Mouse (Mus musculus) lung, postnatal 25 days (tissue): ENCODE data around the gene Fam184b.
"Not testable (repeated sequence)": the region's sequence is repeated elsewhere in the genome, so short reads cannot be mapped to it uniquely, and the experiment has no call there.

Experiments
- DNase-seq: peaks from one replicate; pipeline ENCODE4 v3.0.0; 2022; ENCODE audit warnings: low spot score

The Fam184b gene

DNA sequence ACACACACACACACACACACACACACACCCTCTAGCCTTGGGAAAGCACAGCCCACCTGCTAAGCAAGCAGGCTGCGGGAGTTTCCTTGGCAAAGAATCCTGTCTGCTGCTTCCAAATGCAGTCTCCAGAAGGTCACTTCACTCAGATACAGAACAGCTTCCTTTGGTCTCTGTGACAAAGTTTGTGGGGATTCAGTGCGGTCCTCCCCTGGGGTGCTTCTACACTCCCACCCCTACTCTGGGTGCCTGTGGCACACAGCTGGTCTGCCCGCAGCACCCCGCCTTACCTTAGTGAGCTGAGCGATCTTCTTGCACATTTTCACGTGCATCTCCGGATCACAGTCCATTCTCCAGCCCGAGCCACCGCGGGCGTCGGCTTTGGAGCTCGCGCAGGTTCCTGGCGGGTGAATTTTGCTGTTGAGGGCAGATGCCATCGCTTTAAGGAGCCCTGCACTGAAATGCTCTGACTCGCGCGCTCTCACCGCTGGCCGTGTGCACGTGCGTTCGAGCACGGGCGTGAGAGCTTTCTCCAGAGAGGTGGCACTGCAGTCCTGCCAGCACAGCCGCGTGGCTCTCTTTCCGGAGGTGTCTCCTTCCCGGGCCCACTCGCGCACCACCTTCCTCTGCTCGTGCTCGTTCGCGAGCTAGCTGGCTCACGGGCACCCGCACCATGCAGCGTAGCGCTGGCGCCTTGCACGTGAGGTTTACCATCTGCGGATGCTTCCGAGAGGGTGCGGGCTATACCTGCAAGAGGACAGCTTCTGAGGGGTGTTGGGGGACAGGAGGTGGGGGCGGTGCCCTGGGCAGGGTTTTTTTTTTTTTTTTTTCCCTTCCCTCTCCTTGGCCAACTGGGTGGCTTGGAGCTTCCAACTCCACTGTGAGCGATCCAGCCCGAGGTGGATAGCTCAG lies at the start of gene Fam184b:
Gene Fam184b (minus strand): TSS at position 809 of the 909 bp plus-strand sequence.
- peak; percentile 16 for DNase-seq

DNA sequence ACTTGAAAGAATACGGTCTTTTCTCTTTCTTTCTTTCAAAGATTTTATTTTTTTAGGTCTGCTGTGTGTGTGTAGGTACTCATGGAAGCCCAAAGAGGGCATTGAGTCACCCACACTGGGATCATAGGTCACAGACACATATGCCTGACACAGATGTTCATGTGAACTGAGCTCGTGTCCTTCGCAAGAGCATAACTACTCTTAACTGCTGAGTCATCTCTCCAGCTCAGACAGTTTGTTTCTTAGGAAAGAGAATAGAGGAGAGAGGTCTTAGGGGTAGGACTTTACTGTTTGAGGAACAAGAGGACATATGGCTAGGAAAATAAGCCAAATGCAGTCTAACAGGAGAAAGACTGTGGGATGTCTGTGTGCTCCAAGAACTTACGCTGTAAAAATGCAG lies 49.7 kb upstream of the Fam184b start:
- DNase-seq: no peak

DNA sequence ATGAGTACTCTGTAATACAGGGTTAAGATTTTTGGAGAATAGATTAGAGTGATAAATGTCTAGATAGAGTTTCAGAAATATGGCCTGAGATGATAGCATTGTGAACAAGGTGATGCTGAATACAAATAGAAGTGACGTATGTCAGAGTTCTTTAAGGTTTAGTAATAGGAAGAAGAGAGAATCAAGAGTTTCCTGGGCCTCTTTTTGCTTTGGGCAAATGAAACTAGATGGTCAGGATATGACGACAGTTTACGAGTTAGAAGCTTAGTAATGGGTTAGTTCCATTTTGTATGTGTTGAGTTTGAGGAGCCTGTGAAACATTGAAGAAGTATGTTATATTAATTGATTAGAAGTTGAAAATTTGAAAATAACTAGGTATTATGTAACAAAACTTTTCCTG lies 46.8 kb upstream of the Fam184b start:
- no peak for DNase-seq

DNA sequence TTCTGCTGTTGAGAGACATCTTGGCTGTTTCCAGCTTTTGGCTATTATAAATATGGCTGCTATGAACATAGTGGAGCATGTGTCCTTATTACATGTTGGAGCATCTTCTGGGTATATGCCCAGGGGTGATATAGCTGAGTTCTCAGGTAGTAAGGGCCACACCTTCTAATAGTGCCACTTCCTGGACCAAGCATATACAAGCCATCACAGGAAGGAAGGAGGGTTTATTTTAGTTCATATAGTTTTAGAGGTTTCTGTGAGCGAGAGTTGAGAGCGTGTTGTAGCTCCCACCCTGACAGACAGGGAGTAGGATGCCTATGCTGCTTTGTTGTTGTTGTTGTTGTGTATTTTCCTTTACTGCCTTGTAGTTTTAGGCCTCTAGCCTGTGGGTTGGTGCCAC lies 45.8 kb upstream of the Fam184b start:
- DNase-seq: no peak

DNA sequence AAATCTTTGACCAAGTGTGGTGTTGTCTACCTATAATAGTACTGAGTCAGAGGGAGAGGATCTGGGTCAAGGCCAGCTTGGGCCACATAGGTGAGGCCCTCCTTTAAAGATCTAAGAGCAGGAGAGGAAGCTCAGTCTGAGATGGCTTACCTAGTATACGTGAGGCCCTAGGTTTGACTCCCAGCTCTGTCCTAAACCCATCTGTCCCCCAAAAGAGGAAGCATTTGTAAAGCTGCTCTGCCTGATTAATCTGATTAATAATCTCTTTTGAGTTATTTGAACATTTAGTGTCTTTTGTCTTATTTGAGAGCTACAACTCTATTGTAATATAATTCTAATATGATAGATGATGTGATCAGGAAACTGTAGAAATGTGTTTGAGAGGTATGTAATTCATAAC lies 44.0 kb upstream of the Fam184b start:
- DNase-seq: no peak

DNA sequence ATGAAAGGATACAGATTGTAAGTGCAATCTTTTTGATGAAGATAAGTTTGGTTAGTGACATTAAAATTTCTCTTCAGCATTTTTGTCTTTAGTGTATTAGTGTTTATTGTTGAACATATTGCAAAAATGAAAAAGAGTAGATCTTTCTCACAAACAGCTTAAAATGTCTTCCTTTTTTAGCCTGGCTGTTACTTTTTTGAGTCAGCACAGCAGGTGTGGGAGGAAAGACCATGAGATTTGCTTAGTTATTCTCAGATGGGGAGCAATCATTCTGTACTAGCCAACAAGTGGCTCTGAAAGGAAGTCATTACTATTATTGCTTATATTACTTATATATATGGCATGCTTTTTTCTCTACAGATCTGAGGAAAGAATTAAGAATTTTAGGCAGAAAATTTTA lies 40.5 kb upstream of the Fam184b start:
- no peak for DNase-seq

DNA sequence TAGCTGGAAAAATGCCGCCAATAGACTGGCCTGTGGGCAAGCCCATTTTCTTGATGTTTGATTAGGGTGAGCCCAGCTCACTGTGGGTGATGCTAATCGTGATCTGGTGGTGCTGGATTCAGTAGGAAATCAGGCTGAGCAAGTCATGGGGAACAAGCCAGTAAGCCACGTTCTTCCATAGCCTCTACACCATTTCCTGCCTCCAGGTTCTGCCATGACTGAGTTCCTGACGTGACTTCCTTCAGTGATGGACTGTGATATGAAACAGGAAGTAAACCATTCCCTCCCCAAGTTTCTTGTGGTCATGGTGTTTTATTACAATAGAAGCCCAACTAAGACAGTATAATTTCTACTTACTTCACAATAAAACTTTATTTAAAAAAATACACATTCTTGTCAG lies 38.2 kb upstream of the Fam184b start:
- no peak for DNase-seq

DNA sequence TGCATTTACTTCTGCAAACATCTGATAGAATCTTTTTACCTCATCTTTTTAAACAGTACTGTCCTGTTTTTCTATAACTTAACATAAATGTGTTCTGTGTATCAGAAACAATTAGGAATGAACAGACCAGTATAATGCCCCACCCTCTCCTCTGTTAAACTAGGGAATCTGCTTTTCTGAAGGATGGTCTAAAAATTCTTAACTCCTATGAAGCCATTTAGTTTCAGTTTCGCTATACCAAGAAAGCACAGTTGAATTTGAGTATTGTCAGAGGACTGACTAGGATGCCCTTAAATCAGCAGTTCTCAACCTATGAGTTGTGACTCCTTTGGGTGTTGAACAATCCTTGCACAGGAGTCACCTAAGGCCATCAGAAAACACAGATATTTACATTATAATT lies 35.6 kb upstream of the Fam184b start:
- DNase-seq: no peak

DNA sequence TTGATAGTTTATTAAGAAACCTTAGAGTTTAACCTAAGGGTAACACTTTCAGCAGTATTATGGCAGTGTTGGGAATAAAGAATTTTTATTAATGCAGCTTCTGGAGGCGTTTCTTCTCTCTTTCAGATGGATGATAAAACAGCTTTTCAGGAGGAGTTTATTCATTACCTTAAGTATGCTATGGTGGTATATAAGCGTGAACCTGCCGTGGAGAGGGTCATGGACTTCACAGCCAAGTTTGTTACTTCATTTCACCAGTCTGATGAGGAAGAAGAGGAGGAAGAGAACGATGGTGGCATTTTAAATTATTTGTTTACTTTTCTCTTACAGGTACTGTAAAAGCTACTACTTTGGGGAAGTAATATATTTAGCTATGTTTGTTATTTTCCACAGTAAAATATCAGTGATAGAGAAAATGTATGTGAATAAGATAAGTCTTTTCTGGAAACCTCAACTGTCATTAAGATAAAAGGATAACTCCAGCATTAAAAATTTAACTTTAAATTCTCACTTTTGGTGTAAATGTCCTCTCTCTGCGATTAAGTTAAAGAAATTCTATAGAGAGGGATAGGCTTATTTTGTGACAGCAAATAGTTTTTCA lies 31.6 kb upstream of the Fam184b start:
- DNase-seq: no peak

DNA sequence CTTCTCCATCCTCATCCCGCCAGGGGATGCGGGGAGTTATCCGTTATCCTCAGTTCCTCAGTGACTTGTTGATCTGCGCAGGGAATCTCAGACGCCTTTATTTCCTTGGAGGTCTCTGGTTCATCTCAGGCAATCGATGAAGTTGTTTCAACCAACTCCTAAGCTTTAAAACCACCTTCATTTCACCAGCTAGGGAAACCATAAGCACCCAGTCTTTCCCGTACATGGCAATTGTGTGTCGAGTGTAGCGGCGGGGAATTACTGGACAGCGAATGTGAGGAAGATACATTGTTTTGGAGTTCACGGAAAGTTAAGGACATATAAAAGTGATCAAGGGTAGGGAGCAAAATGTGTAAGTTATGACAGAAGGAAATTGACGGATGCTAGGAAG lies 30.9 kb upstream of the Fam184b start:
- DNase-seq: no peak

DNA sequence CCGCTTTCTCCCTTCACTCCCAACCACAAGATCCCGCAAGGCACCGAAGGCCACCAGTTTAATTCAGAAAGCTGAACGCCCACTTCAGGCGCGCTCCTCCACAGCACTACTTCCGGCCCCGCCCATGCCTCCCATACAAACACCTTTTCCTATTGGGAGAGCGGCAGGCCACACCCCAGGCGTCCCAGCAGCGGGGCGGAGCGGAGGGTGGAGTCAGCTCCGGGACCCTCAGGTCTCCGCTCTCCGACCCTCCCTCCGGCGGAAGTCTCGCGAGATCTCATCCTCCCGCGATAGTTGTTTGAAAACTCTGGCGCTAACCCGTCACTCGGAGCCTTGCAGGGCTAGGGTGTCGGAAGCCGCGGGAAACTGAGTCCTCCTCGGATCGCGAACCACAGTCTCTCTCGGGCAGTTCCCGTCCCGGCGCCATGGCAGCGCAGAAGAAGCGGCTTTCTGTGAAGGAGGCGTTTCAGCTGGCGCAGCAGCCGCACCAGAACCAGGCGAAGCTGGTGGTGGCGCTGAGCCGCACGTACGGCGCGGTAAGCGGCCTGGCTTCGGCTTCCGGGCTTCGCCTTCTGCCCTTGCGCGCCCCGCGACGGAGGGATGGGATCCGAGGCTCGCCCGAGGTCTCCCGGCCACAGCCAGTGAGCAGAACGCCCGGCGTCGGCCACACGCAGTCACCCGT lies 30.3 kb upstream of the Fam184b start, which contains the start of gene Ncapg:
Gene Ncapg (plus strand): TSS at position 322 of the 682 bp plus-strand sequence.
- peak; percentile 99 for DNase-seq

DNA sequence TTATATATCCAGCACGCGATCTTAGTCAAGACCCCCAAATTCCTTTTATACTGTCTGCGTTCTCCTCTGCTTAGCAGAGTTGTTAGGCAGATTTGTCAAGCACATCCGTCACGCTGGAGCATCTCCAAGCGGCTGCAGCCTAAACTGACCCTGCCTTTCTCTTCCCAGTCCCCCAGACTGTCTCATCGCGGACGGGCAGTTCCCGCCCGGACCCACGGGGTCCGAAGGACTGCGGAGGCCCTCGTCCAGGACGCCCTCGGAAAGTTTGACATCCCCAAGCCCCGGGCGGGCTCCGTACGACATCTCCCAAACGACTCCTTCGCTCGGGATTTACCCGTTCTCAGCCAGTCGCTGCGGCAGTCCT lies 29.8 kb upstream of the Fam184b start:
- DNase-seq: no peak

DNA sequence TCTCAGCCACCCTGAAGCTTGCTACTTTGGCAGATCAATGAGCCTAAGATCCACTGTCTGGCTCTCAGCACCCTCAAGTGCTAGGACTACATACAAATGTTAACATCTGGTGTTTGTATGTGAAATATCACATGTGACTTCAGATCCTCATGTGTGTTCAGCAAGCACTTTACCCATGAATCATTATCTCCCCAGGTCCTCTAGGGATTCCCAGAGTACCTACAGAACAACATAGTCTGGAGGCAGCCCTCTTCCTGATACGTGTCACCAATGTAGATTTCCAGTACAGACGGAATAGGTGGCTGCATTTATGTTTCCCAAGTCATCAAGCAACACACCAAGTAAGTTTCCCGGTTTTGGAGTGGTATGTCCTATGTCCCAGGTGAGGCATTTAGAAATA lies 29.4 kb upstream of the Fam184b start:
- no peak for DNase-seq

DNA sequence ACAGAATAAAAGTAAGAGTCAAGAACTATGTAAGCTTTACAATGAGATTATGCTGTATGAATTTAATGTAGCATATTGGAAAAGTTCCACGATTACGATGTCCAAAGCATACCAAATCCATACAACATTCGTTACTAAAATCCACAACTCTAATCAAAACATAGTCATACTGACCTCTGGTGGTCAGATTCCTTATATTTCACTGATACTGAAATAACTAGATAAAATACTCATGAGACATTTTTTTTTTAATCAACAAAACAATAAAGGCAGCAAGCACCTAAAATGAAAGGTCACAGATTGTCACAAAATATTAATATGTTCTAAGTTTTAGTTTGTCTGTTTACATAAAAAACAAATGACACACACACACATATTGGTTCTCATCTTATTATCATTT lies 28.9 kb upstream of the Fam184b start:
- DNase-seq: peak; percentile 42

DNA sequence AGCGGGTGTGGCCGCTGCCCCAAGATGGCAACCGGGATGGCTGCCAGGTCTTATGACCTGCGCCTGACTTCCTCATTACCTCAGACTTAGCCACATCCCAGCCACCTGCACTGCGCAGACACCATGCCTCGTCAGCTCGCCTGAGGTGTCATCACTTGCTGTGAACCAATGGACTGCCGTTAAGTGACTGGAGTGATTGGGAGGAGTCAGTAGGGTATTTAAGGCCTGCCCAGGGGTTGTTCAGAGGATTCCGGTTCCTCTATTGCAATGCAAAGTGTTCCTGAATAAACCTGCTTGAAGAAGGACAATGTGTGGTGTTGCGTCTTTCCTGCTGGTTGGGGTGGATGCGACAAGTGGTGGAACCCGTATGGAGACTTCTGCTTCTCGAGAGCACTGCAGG lies 19.0 kb upstream of the Fam184b start:
- DNase-seq: not testable (repeated sequence)

DNA sequence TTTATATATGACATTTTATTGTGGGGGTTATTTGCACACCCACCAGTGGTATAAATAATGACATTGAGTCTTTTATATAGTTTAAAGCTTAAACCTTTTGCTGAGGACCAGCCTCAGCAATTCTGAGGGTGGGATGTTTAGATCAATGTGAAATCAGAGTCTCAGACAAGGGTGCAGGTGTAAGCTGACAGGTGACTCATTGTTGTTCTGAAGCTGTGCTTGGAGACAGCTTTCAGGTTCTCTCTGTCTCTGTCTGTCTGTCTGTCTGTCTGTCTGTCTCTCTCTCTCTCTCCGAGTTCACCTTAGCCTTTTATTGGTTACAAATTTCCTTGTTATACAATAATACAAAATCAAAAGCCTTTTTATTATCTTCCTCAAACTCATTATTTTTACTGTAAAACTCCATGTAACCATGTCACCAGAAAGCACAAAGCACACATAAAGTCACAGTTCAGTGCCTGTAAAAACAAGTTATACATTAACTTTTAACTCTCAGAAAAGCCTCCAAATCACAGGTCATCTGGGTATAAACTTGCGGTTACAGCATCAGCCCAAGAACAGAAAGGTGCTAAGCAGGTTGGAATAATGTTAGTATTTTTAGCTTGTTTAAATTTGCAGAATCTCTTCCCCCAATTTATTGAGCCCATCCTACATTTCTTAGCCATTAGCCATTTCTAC lies 11.8 kb upstream of the Fam184b start:
- no peak for DNase-seq

DNA sequence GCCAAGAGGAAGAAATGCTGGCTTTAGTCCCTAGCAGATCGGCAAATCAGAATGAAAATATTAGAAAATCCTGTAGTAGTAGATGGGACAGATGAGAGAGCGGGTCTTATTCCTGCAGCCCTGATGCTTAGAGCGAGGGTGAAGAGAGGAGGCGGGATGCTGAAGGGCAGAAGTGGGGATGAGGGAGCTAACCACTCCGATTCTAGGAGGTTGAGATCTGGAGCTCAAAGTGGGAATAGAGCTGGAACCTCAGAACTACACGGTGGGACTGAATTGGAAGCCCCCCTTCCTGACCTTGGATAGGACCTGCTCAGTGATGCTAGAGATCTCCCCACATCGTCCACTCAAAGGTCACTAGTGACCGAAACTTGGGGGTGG lies 290 bp upstream of the Fam184b start:
- DNase-seq: no peak

DNA sequence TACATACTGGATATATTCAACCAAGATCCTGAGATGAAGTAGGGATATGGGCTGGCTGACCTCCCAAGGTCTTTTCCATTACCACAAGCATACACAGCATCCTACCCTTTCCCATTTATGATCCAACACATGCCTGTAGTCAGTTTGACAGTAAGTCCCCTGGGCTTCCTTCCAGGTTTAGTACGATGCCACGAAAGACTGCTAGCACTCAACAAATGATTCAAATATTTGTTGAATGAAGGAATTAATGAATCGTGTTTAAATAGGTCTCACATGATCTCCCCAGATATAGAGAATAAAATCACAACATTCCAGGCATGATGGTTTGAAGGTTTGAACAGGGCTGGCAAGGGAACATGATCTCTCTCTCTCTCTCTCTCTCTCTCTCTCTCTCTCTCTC lies 1.0 kb downstream of the Fam184b start:
- DNase-seq: no peak

DNA sequence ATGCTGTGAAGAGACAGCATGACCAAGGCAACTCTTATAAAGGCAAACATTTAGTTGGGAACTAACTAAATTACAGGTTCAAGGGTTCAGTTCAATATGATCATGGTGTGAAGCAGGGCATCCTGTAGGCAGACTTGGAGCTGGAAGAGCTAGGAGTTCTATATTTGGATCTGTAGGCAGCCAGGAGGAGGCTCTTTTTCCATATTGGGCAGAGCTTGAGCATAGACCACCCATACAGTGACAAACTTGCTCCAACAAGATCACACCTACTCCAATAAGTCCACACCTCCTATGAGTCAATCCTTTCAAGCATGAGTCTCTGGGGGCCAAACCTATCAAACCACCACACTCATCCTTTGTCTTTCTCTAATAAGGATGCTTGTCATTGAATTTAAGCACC lies 9.9 kb downstream of the Fam184b start:
- DNase-seq: no peak

DNA sequence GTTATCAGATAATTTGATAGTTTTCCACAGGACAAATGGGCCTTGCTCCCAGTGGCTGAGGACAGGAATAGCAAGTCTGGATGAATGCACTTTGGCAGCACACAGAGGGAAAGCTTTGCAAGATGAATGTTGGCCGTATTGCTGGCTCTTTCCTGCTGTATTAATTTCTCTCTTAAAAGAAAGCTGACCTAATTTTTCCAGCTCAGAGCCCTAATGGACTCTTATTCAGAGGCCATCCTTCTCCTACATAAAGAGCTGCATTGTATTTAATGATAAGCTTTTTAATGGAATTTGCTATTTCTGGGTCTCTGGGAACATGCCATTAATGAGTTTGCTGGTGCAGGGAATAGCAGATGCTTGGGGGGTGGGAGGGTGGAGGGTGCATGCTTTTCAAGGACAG lies 11.6 kb downstream of the Fam184b start:
- DNase-seq: no peak

DNA sequence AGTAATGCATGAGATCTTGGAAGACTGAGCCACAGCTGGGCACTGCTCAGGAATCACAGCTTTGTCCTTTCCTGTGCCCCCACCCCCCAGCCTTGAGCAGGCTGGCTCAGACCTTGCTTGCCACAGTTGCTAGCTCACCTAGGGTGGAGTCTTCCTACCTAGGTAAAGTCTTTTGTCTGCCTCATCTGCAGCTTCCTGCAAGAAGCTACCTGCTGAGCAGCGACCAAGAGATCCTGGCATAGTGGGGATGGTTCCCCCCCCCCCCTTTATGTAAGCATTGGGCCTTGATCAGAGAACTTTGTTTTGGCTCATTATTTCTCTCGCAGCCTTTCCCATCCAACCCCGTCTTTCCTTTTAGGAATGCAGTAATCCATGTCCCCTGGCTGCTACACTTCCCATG lies 17.9 kb downstream of the Fam184b start:
- no peak for DNase-seq

DNA sequence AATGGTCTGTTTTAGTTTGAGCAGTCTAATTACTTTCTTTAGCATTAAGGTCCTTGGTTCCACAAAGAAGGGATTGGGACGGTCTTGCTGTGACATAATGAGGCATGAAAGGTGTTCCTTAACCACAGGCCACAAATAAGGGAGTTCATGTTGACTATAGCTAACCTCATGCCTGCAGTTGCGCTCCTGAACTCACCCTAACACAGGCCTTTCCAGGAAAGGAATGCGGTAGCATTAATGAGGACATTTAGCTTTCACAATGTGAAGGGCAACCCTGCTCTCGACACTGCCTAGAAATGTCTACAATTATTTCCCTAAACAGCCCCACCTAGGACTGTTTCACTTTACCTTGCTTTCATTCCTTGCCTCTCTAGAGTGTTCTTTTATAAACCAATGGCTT lies 40.4 kb downstream of the Fam184b start:
- peak; percentile 21 for DNase-seq
